Mouse (Mus musculus) left cerebral cortex, postnatal 36 days (tissue): ENCODE results near the gene Pfkp. TPM values are rescaled to one million over a fixed set of nuclear protein-coding genes. Genes with fewer than 3 reads are reported as not detected.

Experiments
- DNase-seq, 2 experiments: peaks; one replicate each; pipeline ENCODE4 v3.0.0; 2021 to 2022; ENCODE audit warnings: low spot score in 2 of 2, mixed read lengths in 1 of 2
- intact Hi-C: fragments of 180-260 bp; cut with DNase I; formaldehyde crosslinking; loops from one replicate; pipeline ENCODE4 v1.15.1; 2025
- total RNA-seq, 2 experiments: library from RNA; stranded (reverse); gene quantifications; 2 replicates each; pipeline ENCODE4 v1.2.3; 2021

The Pfkp gene
- total RNA-seq, 2 experiments from 2014 or later: 266 to 272 TPM

- intact Hi-C loops: no loop called here
- DNase-seq: no peak
These were observed 10.2 kb downstream of the Pfkp start for GRCm38 (mm10) chr13:6638425-6638824.

- DNase-seq: no peak
- intact Hi-C loops: no loop called here
These were observed 10.9 kb downstream of the Pfkp start for GRCm38 (mm10) chr13:6637534-6638124.

GRCm38 (mm10) chr13:6636976-6637375 is 11.6 kb downstream of the Pfkp start:
- intact Hi-C loops: no loop called here
- no peak for DNase-seq

GRCm38 (mm10) chr13:6636520-6636919 is 12.1 kb downstream of the Pfkp start:
- intact Hi-C loops: no loop called here
- DNase-seq: no peak

GRCm38 (mm10) chr13:6635138-6636076 is 13.2 kb downstream of the Pfkp start:
- intact Hi-C loops: no loop called here
- no peak for DNase-seq

- intact Hi-C loops: no loop called here
- no peak for DNase-seq
These were observed 14.5 kb downstream of the Pfkp start for GRCm38 (mm10) chr13:6634063-6634462.

GRCm38 (mm10) chr13:6633524-6633923 is 15.1 kb downstream of the Pfkp start:
- DNase-seq: peak in 1 of 2 experiments; percentile 38
- intact Hi-C loops: no loop called here

- intact Hi-C loops: no loop called here
- no peak for DNase-seq
These were observed 15.6 kb downstream of the Pfkp start for GRCm38 (mm10) chr13:6632935-6633334.

GRCm38 (mm10) chr13:6632513-6632912 is 16.1 kb downstream of the Pfkp start:
- no peak for DNase-seq
- intact Hi-C loops: no loop called here

GRCm38 (mm10) chr13:6631772-6632510 is 16.6 kb downstream of the Pfkp start:
- intact Hi-C loops: no loop called here
- no peak for DNase-seq

- intact Hi-C loops: no loop called here
- DNase-seq: peak; percentile 31 to 45
These were observed 17.9 kb downstream of the Pfkp start for GRCm38 (mm10) chr13:6630660-6631059.

GRCm38 (mm10) chr13:6629927-6630326 is 18.6 kb downstream of the Pfkp start:
- intact Hi-C loops: no loop called here
- DNase-seq: no peak

GRCm38 (mm10) chr13:6628998-6629764 is 19.4 kb downstream of the Pfkp start:
- DNase-seq: no peak

GRCm38 (mm10) chr13:6628261-6628660 is 20.3 kb downstream of the Pfkp start:
- intact Hi-C loops: no loop called here

More at GRCm38 (mm10) chr13:6628998-6629764, 19.4 kb downstream of the Pfkp start:
- intact Hi-C loops: no loop called here

GRCm38 (mm10) chr13:6627352-6627751 is 21.2 kb downstream of the Pfkp start:
- intact Hi-C loops: no loop called here
- no peak for DNase-seq

More at GRCm38 (mm10) chr13:6628261-6628660, 20.3 kb downstream of the Pfkp start:
- no peak for DNase-seq

GRCm38 (mm10) chr13:6626508-6627114 is 22.0 kb downstream of the Pfkp start:
- intact Hi-C loops: no loop called here

GRCm38 (mm10) chr13:6625942-6626341 is 22.6 kb downstream of the Pfkp start:
- no peak for DNase-seq
- intact Hi-C loops: no loop called here

More at GRCm38 (mm10) chr13:6626508-6627114, 22.0 kb downstream of the Pfkp start:
- no peak for DNase-seq

GRCm38 (mm10) chr13:6624604-6625003 is 24.0 kb downstream of the Pfkp start:
- no peak for DNase-seq
- intact Hi-C loops: no loop called here

GRCm38 (mm10) chr13:6624121-6624520 is 24.5 kb downstream of the Pfkp start:
- intact Hi-C loops: no loop called here
- no peak for DNase-seq
